Mouse (Mus musculus): ENCODE results near the gene Atg7. TPM values are rescaled to one million over a fixed set of nuclear protein-coding genes. Genes with fewer than 3 reads are reported as not detected.

Atg7 gene
- polyA plus RNA-seq, 1 experiment = 43.3 TPM

DNA sequence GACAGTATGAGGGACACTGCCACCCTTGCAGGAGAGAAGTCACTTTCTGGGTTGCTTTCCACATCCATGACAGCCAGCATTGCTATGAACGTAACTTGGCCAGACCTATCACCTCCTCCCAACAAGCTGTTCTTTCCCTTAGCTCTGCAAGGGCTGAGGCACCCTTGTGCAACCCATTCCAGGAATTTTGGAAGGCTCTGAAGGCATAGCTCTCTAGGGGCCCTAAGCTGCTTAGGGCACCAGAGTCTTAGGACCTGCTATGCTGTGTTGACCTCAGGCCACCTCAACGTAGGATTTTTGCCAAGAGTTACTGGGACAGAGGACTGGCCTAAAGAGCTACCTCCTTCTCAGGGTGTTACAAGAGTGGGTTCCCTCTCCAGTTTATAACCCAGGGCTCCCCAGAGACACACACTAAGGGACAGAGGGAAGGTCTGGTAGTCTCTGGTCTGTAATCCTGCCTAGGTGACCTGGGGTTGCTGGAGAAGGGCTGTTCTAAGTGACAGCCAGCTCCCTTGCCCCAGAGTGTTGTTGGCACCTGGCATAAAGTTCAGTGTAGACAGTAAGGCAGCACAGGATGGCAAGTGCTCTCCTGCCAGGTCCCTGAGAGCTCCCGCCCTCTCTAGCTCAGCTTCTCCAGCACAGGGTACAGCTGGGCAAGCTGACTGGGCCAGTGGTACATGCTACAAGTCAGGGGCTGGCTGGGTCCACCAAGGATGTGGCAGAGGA, 215.3 kb downstream of the Atg7 start:
- 82% methylated on average over 3 of the region's 3 CpGs for WGBS
- Histone ChIP-seq H3K4me1 (ENCODE audit: control insufficient read depth, insufficient read depth, low read length) (no peaks in the 10 kb centered on the region), H3K4me3 (replicated peaks; ENCODE audit: control insufficient read depth, low read depth, low read length) (no peak overlapping the region), H3K27ac (ENCODE audit: control insufficient read depth, insufficient read depth, low read depth, low read length, poor library complexity) (no peak overlapping the region)
- TF ChIP-seq CTCF (IDR thresholded peaks at IDR 0.05; ENCODE audit: control insufficient read depth, insufficient read depth, low read length) (no peak), POLR2A (IDR thresholded peaks at IDR 0.05; ENCODE audit: borderline replicate concordance, control insufficient read depth, low read depth, low read length) (no peak)

DNA sequence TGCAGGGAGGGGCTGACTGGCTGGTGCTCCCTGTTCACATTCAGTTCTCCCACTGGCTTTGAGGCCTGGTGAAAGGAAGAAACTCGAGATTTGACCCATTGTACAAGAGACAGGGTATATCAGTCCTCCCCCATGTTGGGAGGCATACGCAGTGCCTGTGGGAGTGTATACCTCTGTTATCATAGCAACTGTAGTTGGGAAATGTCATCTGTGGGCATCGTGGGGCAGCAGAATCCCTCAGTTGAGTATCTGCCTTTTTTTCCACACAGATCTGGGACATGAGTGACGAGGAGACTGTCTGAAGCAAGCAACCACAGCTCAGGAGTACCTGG, 215.8 kb downstream of the Atg7 start:
- Histone ChIP-seq H3K4me1 (ENCODE audit: control insufficient read depth, insufficient read depth, low read length) (no peaks in the 10 kb centered on the region), H3K27ac (ENCODE audit: control insufficient read depth, insufficient read depth, low read depth, low read length, poor library complexity) (no peak overlapping the region), H3K4me3 (replicated peaks; ENCODE audit: control insufficient read depth, low read depth, low read length) (no peak overlapping the region)
- no peak for TF ChIP-seq CTCF (IDR thresholded peaks at IDR 0.05; ENCODE audit: control insufficient read depth, insufficient read depth, low read length)
- TF ChIP-seq POLR2A (IDR thresholded peaks at IDR 0.05; ENCODE audit: borderline replicate concordance, control insufficient read depth, low read depth, low read length) = no peak
- WGBS = 77% methylated on average over 4 of the region's 4 CpGs

DNA sequence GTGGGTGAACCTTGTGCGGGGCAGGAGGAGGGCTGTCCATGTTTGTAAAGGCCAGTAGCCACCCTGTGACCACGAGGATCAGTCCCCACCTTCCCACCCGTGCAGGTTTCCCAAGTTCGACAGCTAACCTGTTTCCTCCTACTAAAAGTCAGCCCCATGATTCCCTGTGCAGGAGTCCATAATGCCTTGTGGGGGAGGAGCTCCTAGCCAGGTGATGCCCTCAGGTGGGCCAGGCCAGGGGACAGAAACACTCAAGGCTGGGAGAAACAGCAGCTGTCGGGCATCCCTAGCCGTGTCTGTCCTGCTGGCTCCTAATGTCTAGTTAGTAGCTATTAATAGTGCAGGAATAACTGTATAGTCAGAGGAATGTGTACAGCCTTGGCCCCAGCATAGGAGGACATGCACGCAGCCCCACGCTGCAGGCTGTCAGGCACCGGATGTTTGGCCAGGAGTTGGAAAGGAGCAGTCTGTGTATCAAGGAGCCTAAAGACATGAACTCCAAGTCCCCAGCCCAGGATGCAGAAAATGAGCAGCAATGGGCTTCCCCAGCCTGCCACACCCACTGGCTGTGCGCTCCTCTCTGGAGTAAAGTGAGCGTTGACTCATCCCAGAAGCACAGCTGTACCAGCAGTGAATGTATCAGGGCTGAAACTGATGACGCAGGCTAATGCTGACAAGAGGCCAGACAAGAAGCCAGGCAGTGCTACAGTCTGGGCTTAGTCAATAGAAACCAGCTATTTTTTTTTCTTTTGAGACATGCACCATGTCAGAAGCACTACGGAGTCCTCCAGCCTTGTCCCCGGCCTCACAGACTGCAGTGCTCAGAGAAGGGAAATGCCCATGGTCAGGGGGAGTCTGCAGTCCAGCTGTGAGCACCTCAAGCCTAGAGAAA, 218.0 kb downstream of the Atg7 start:
- Histone ChIP-seq H3K4me3 (replicated peaks; ENCODE audit: control insufficient read depth, low read depth, low read length) (no peak overlapping the region), H3K27ac (ENCODE audit: control insufficient read depth, insufficient read depth, low read depth, low read length, poor library complexity) (no peak overlapping the region), H3K4me1 (ENCODE audit: control insufficient read depth, insufficient read depth, low read length) (no peaks in the 10 kb centered on the region)
- TF ChIP-seq CTCF (IDR thresholded peaks at IDR 0.05; ENCODE audit: control insufficient read depth, insufficient read depth, low read length) (no peak), POLR2A (IDR thresholded peaks at IDR 0.05; ENCODE audit: borderline replicate concordance, control insufficient read depth, low read depth, low read length) (no peak)
- WGBS = 86% methylated on average over 14 of the region's 14 CpGs

DNA sequence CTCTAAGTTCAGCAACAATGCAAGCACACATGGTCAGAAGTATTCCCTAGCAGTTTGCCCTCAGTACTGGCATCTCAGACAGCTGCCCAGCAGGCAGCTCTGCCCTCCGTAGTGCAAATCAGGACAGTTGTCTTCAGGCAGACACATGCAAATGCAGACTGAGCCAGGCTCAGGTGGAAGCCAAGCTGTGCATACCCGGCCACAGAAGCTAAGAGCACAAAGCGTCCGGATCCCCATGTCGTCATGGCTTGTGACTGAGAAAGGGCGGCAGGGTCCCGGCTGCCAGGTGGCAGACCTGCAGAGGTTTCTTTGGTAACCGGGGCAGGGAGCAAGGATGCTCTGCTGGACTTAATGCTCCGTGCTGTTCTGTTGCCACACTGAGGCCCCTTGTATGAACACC, 218.7 kb downstream of the Atg7 start:
- Histone ChIP-seq H3K4me1 (ENCODE audit: control insufficient read depth, insufficient read depth, low read length) (no peaks in the 10 kb centered on the region), H3K4me3 (replicated peaks; ENCODE audit: control insufficient read depth, low read depth, low read length) (no peak overlapping the region), H3K27ac (ENCODE audit: control insufficient read depth, insufficient read depth, low read depth, low read length, poor library complexity) (no peak overlapping the region)
- no peak for TF ChIP-seq CTCF (IDR thresholded peaks at IDR 0.05; ENCODE audit: control insufficient read depth, insufficient read depth, low read length)
- no peak for TF ChIP-seq POLR2A (IDR thresholded peaks at IDR 0.05; ENCODE audit: borderline replicate concordance, control insufficient read depth, low read depth, low read length)
- WGBS = 87% methylated on average over 9 of the region's 9 CpGs

- WGBS = 66% methylated on average over 9 of the region's 9 CpGs
- TF ChIP-seq CTCF (IDR thresholded peaks at IDR 0.05; ENCODE audit: control insufficient read depth, insufficient read depth, low read length) (no peak), POLR2A (IDR thresholded peaks at IDR 0.05; ENCODE audit: borderline replicate concordance, control insufficient read depth, low read depth, low read length) (no peak)
- no peaks in the 10 kb centered on the region; the same call in 1 of the 2 replicates for H3K4me1 ChIP-seq (ENCODE audit: control insufficient read depth, insufficient read depth, low read length)
- no peak overlapping the region for H3K4me3 ChIP-seq (replicated peaks; ENCODE audit: control insufficient read depth, low read depth, low read length)
- H3K27ac ChIP-seq (ENCODE audit: control insufficient read depth, insufficient read depth, low read depth, low read length, poor library complexity) = no peak overlapping the region
Measured at GRCm38 (mm10) chr6:114862046-114862445, 219.1 kb downstream of the Atg7 start.

DNA sequence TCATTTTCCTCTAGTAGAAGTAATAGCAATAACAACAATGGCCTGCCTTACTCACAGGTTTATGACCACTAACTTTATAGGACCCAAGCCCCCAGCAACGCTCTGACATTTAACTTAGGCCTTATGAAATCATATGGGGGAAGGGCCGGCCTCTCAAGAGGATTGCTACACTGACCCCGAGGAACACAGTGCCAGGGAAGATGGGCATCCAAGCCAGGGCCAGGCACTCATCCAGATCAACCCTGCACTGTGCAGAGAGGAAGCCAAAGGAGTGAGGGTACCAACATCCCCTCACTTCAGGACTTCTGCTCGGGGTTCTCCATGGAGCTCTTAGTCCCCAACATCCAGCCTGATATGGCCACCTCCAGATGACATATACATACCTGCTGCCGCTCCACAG, 220.6 kb downstream of the Atg7 start:
- WGBS = 56% methylated on average over 5 of the region's 5 CpGs
- Histone ChIP-seq H3K4me3 (replicated peaks; ENCODE audit: control insufficient read depth, low read depth, low read length) (no peak overlapping the region), H3K4me1 (ENCODE audit: control insufficient read depth, insufficient read depth, low read length) (no peaks in the 10 kb centered on the region; the same call in 1 of the 2 replicates), H3K27ac (ENCODE audit: control insufficient read depth, insufficient read depth, low read depth, low read length, poor library complexity) (no peak overlapping the region)
- TF ChIP-seq CTCF (IDR thresholded peaks at IDR 0.05; ENCODE audit: control insufficient read depth, insufficient read depth, low read length) (no peak), POLR2A (IDR thresholded peaks at IDR 0.05; ENCODE audit: borderline replicate concordance, control insufficient read depth, low read depth, low read length) (no peak)

GRCm38 (mm10) chr6:114864421-114864820, 221.5 kb downstream of the Atg7 start:
- H3K4me3 ChIP-seq (replicated peaks; ENCODE audit: control insufficient read depth, low read depth, low read length) = no peak overlapping the region
- TF ChIP-seq POLR2A (IDR thresholded peaks at IDR 0.05; ENCODE audit: borderline replicate concordance, control insufficient read depth, low read depth, low read length) (no peak), CTCF (IDR thresholded peaks at IDR 0.05; ENCODE audit: control insufficient read depth, insufficient read depth, low read length) (no peak)
- no peaks in the 10 kb centered on the region; the same call in 1 of the 2 replicates for H3K4me1 ChIP-seq (ENCODE audit: control insufficient read depth, insufficient read depth, low read length)
- WGBS = 83% methylated on average over 8 of the region's 8 CpGs
- H3K27ac ChIP-seq (ENCODE audit: control insufficient read depth, insufficient read depth, low read depth, low read length, poor library complexity) = no peak overlapping the region

DNA sequence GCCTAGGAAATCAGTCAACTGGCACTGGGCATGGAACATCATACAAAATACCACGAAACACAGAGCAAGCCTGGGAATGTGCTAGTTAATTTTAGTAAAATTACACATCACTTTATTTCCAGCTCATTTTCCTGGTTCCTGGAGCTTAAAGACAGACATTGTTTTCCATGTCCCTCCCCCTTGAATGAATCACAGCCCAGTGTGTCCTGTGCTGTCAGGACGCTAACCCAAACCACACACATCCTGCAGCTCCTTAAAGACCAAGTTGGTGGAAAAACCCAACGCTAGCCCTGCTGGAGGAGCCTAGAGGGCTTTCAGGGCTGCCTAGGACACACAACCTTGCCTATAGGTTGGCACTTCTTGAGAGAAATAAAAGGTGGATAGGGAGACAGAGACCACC, 223.2 kb downstream of the Atg7 start:
- no peak overlapping the region for H3K4me3 ChIP-seq (replicated peaks; ENCODE audit: control insufficient read depth, low read depth, low read length)
- H3K4me1 ChIP-seq (ENCODE audit: control insufficient read depth, insufficient read depth, low read length) = no peaks in the 10 kb centered on the region; the same call in 1 of the 2 replicates
- no peak for TF ChIP-seq POLR2A (IDR thresholded peaks at IDR 0.05; ENCODE audit: borderline replicate concordance, control insufficient read depth, low read depth, low read length)
- H3K27ac ChIP-seq (ENCODE audit: control insufficient read depth, insufficient read depth, low read depth, low read length, poor library complexity) = no peak overlapping the region
- WGBS = 51% methylated on average over 3 of the region's 3 CpGs
